Mouse (Mus musculus): ENCODE results near the gene Cnp.

- no peak for TF ChIP-seq CTCF (IDR thresholded peaks at IDR 0.05; ENCODE audit: borderline replicate concordance, control insufficient read depth, extremely low read depth, insufficient read depth, low read length, poor library complexity)
- TF ChIP-seq POLR2A (IDR thresholded peaks at IDR 0.05; ENCODE audit: control insufficient read depth, extremely low read depth, insufficient read depth, low read length, poor library complexity): no peak
These were observed 38.7 kb upstream of the Cnp start for GRCm38 (mm10) chr11:100535996-100536395.
